Comparison of ENCODE assay signal across 8 mouse cellular contexts in the genomic region with DNA sequence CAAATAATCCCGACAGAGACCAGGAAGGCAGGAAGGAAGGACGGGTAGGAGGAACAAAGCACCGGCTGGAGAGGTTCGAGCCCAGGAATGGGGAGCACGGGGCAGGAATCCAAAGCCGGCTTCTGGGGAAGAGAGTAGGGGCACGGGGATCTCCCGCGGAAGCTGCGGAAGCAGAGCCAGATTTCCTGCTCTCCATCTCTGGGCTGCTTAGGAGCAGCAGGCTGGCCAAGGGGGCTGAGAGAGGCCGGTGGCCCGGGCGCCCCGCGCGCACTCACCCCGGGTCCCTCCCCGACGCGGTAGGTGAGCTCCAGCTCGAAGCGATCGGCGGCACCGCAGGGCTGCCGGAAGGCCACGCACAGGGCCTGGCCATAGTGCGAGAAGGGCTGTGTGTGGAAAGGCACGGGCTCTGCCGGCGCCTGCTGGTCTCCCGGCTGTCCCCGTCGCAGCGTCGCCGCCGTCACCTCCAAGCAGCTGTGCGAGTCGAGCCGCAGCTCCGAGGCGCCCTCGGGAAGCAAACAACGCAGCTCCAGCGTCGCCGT. TPM values are rescaled to one million over a fixed set of nuclear protein-coding genes. Genes with fewer than 3 reads are reported as not detected.
DNase-seq lines count a peak whose midpoint lies in the region; ATAC-seq and TF ChIP-seq lines count a peak whose summit lies in the region.

No protein-coding gene starts in this region.

- TF ChIP-seq CTCF in gastrocnemius, adult 2 months (IDR thresholded peaks at IDR 0.05) = no peak
- TF ChIP-seq CTCF in E14TG2a.4 (conservative IDR thresholded peaks at IDR 0.05; ENCODE audit: low read length) = no peak

- peaks cover 27% of the 10 kb centered on the region for H3K4me1 ChIP-seq in E14TG2a.4 (replicated peaks; ENCODE audit: low read depth, low read length)
- no peaks in the 10 kb centered on the region for H3K4me1 ChIP-seq in embryonic facial prominence, embryonic 11.5 days (ENCODE audit: control insufficient read depth, insufficient read depth, low read length)
- peaks cover 0 to 23% of the 10 kb centered on the region in 2 experiments; a peak in 2 of 4 replicates for H3K4me1 ChIP-seq in heart, embryonic 14.5 days (ENCODE audit: control insufficient read depth in 2 of 2, insufficient read depth in 2 of 2, low read length in 2 of 2)
- no peaks in the 10 kb centered on the region for H3K4me1 ChIP-seq in limb, embryonic 11.5 days (ENCODE audit: control insufficient read depth, insufficient read depth, low read length)
- peaks cover 27% of the 10 kb centered on the region for H3K4me1 ChIP-seq in midbrain, embryonic 13.5 days (replicated peaks)

- under 1% methylated on average over 48 of the region's 48 CpGs for WGBS in embryonic facial prominence, embryonic 11.5 days
- under 1% methylated on average over 45 of the region's 48 CpGs for WGBS in heart, embryonic 14.5 days
- under 1% methylated on average over 48 of the region's 48 CpGs for WGBS in limb, embryonic 11.5 days
- under 1% methylated on average over 48 of the region's 48 CpGs for WGBS in midbrain, embryonic 13.5 days

- intact Hi-C loops in gastrocnemius, adult 2 months (cut with DNase I) = loop anchor here (5.0 kb wide), 2 partner anchors 34 to 84 kb away; no protein-coding TSS in a partner anchor
- intact Hi-C loops in gastrocnemius, postnatal 14 days (cut with DNase I; ENCODE audit: low total_unique reads) = no loop called here

- peak overlapping the region; percentile 87 for H3K4me2 ChIP-seq in embryonic facial prominence, embryonic 11.5 days (ENCODE audit: low read depth, low read length)
- peak overlapping the region; percentile 93 for H3K4me2 ChIP-seq in heart, embryonic 14.5 days (ENCODE audit: low read length)
- H3K4me2 ChIP-seq in limb, embryonic 11.5 days (ENCODE audit: low read depth, severe bottlenecking) = peak overlapping the region; percentile 87
- H3K4me2 ChIP-seq in midbrain, embryonic 13.5 days (replicated peaks) = peak overlapping the region; percentile 82

- H3K9me3 ChIP-seq in E14TG2a.4 (ENCODE audit: low read length) = no peaks in the 10 kb centered on the region
- no peaks in the 10 kb centered on the region for H3K9me3 ChIP-seq in embryonic facial prominence, embryonic 11.5 days (replicated peaks; ENCODE audit: control insufficient read depth, low read length)
- no peaks in the 10 kb centered on the region for H3K9me3 ChIP-seq in heart, embryonic 14.5 days (ENCODE audit: control insufficient read depth, low read length)
- no peaks in the 10 kb centered on the region for H3K9me3 ChIP-seq in limb, embryonic 11.5 days (ENCODE audit: control insufficient read depth, low read length)
- no peaks in the 10 kb centered on the region for H3K9me3 ChIP-seq in midbrain, embryonic 13.5 days

- peak overlapping the region; percentile 91 for H3K27ac ChIP-seq in gastrocnemius, adult 2 months
- H3K27ac ChIP-seq in embryonic facial prominence, embryonic 11.5 days (replicated peaks; ENCODE audit: low read depth, low read length) = peak overlapping the region; percentile 69
- H3K27ac ChIP-seq in heart, embryonic 14.5 days (replicated peaks in 1 of 2; ENCODE audit: control insufficient read depth in 1 of 2, insufficient read depth in 1 of 2, low read depth in 2 of 2, low read length in 2 of 2) = peak overlapping the region; percentile 67 to 90
- peak overlapping the region; percentile 16; the same call in 1 of the 2 replicates for H3K27ac ChIP-seq in limb, embryonic 11.5 days (replicated peaks; ENCODE audit: low read depth, low read length)
- H3K27ac ChIP-seq in midbrain, embryonic 13.5 days = peak overlapping the region; percentile 92

- peak overlapping the region; percentile 93 for H3K9ac ChIP-seq in embryonic facial prominence, embryonic 11.5 days (replicated peaks; ENCODE audit: low read length)
- H3K9ac ChIP-seq in heart, embryonic 14.5 days (ENCODE audit: low read length) = peak overlapping the region; percentile 95
- peak overlapping the region; percentile 94 for H3K9ac ChIP-seq in limb, embryonic 11.5 days (ENCODE audit: low read length)
- peak overlapping the region; percentile 96 for H3K9ac ChIP-seq in midbrain, embryonic 13.5 days (replicated peaks)

- ATAC-seq in embryonic facial prominence, embryonic 11.5 days (replicated peaks; ENCODE audit: insufficient number of reproducible peaks, low FRiP score, low TSS enrichment, low read depth) = peak; percentile 83
- ATAC-seq in heart, embryonic 14.5 days (ENCODE audit: insufficient number of reproducible peaks, insufficient read depth, low FRiP score, low read depth) = peak; percentile 40; the same call in 1 of the 2 replicates
- peak; percentile 71 for ATAC-seq in limb, embryonic 11.5 days (ENCODE audit: insufficient number of reproducible peaks, low FRiP score, low TSS enrichment, low read depth)
- peak; percentile 82 for ATAC-seq in midbrain, embryonic 13.5 days

- H3K36me3 ChIP-seq in E14TG2a.4 (ENCODE audit: insufficient read depth, low read length) = peaks cover 5% of the 10 kb centered on the region
- no peaks in the 10 kb centered on the region for H3K36me3 ChIP-seq in embryonic facial prominence, embryonic 11.5 days (replicated peaks; ENCODE audit: control insufficient read depth, insufficient read depth, low read depth, low read length)
- H3K36me3 ChIP-seq in heart, embryonic 14.5 days (ENCODE audit: control insufficient read depth, insufficient read depth, low read length) = peaks cover 6% of the 10 kb centered on the region
- H3K36me3 ChIP-seq in limb, embryonic 11.5 days (ENCODE audit: control insufficient read depth, insufficient read depth, low read length) = no peaks in the 10 kb centered on the region; the same call in 1 of the 2 replicates
- peaks cover 4% of the 10 kb centered on the region; the same call in 1 of the 2 replicates for H3K36me3 ChIP-seq in midbrain, embryonic 13.5 days

- H3K4me3 ChIP-seq in gastrocnemius, adult 2 months = peak overlapping the region; percentile 84
- peak overlapping the region; percentile 88 for H3K4me3 ChIP-seq in E14TG2a.4 (replicated peaks; ENCODE audit: low read length)
- H3K4me3 ChIP-seq in embryonic facial prominence, embryonic 11.5 days (ENCODE audit: low read depth, low read length) = peak overlapping the region; percentile 76
- peak overlapping the region; percentile 70 to 74 for H3K4me3 ChIP-seq in heart, embryonic 14.5 days (ENCODE audit: control insufficient read depth in 1 of 2, insufficient read depth in 1 of 2, low read depth in 1 of 2, low read length in 2 of 2)
- peak overlapping the region; percentile 85 for H3K4me3 ChIP-seq in limb, embryonic 11.5 days (ENCODE audit: low read depth, low read length)
- H3K4me3 ChIP-seq in midbrain, embryonic 13.5 days (replicated peaks) = peak overlapping the region; percentile 78

- H3K27me3 ChIP-seq in E14TG2a.4 (ENCODE audit: insufficient read depth, low read length) = peaks cover 24% of the 10 kb centered on the region
- no peaks in the 10 kb centered on the region for H3K27me3 ChIP-seq in embryonic facial prominence, embryonic 11.5 days (ENCODE audit: control insufficient read depth, insufficient read depth, low read length)
- no peaks in the 10 kb centered on the region for H3K27me3 ChIP-seq in heart, embryonic 14.5 days (ENCODE audit: control insufficient read depth, insufficient read depth, low read length)
- no peaks in the 10 kb centered on the region for H3K27me3 ChIP-seq in limb, embryonic 11.5 days (ENCODE audit: control insufficient read depth, insufficient read depth, low read length)
- H3K27me3 ChIP-seq in midbrain, embryonic 13.5 days = no peaks in the 10 kb centered on the region

- no peak for DNase-seq in gastrocnemius, adult 2 months
- DNase-seq in gastrocnemius, postnatal 14 days = no peak
- no peak for DNase-seq in embryonic facial prominence, embryonic 11.5 days (ENCODE audit: low spot score)
- DNase-seq in limb, embryonic 11.5 days (ENCODE audit: low spot score) = peak; percentile 66
- no peak for DNase-seq in MN1 (ENCODE audit: low spot score)

RNA-seq across cellular contexts. Expression of gene Rnpep, which starts 0.5 kb away (rescaled TPM):
- total RNA-seq in gastrocnemius, adult 2 months (2021) = 10 to 100 TPM; 11.9 to 15.8 TPM
- 10 to 100 TPM; 10.4 TPM for total RNA-seq in gastrocnemius, postnatal 14 days (2021)
- polyA plus RNA-seq in embryonic facial prominence, embryonic 11.5 days (2014; fragmentation: Nextera tagmentation; extraction: Ambion mirVana) = 94.1 and 96.4 TPM in 2 replicates
- polyA plus RNA-seq in heart, embryonic 14.5 days (2014; fragmentation: Nextera tagmentation; extraction: Ambion mirVana) = 53.4 and 56.2 TPM in 2 replicates
- polyA plus RNA-seq in limb, embryonic 11.5 days (2014; fragmentation: Nextera tagmentation; extraction: Ambion mirVana) = 108 and 112 TPM in 2 replicates
- 87.7 and 102 TPM in 2 replicates for polyA plus RNA-seq in midbrain, embryonic 13.5 days (2015; fragmentation: Nextera tagmentation; extraction: Ambion mirVana)

RNA-seq across cellular contexts. Expression of gene Elf3, which starts 25.0 kb away (rescaled TPM):
- total RNA-seq in gastrocnemius, adult 2 months (2021) = under 1 TPM; 0.22 to 0.28 TPM
- total RNA-seq in gastrocnemius, postnatal 14 days (2021) = under 1 TPM in 1 of 2 experiments, not detected in 1; 0.27 TPM
- polyA plus RNA-seq in embryonic facial prominence, embryonic 11.5 days (2014; fragmentation: Nextera tagmentation; extraction: Ambion mirVana) = 2.9 and 3.7 TPM in 2 replicates
- 0.13 and 0.39 TPM in 2 replicates for polyA plus RNA-seq in heart, embryonic 14.5 days (2014; fragmentation: Nextera tagmentation; extraction: Ambion mirVana)
- polyA plus RNA-seq in limb, embryonic 11.5 days (2014; fragmentation: Nextera tagmentation; extraction: Ambion mirVana) = 7.4 and 7.9 TPM in 2 replicates
- 0.16 and 0.34 TPM in 2 replicates for polyA plus RNA-seq in midbrain, embryonic 13.5 days (2015; fragmentation: Nextera tagmentation; extraction: Ambion mirVana)

RNA-seq across cellular contexts. Expression of gene Timm17a, which starts 30.2 kb away (rescaled TPM):
- total RNA-seq in gastrocnemius, adult 2 months (2021) = 100 to 1,000 TPM; 282 to 343 TPM
- total RNA-seq in gastrocnemius, postnatal 14 days (2021) = 100 to 1,000 TPM; 220 to 243 TPM
- polyA plus RNA-seq in embryonic facial prominence, embryonic 11.5 days (2014; fragmentation: Nextera tagmentation; extraction: Ambion mirVana) = 195 and 210 TPM in 2 replicates
- polyA plus RNA-seq in heart, embryonic 14.5 days (2014; fragmentation: Nextera tagmentation; extraction: Ambion mirVana) = 369 and 374 TPM in 2 replicates
- 188 and 189 TPM in 2 replicates for polyA plus RNA-seq in limb, embryonic 11.5 days (2014; fragmentation: Nextera tagmentation; extraction: Ambion mirVana)
- polyA plus RNA-seq in midbrain, embryonic 13.5 days (2015; fragmentation: Nextera tagmentation; extraction: Ambion mirVana) = 155 and 161 TPM in 2 replicates

RNA-seq across cellular contexts. Expression of gene Lmod1, which starts 41.3 kb away (rescaled TPM):
- total RNA-seq in gastrocnemius, adult 2 months (2021) = 1 to 10 TPM; 4.5 to 5.3 TPM
- 1 to 10 TPM; 2.7 to 3.3 TPM for total RNA-seq in gastrocnemius, postnatal 14 days (2021)
- 0.55 and 0.66 TPM in 2 replicates for polyA plus RNA-seq in embryonic facial prominence, embryonic 11.5 days (2014; fragmentation: Nextera tagmentation; extraction: Ambion mirVana)
- polyA plus RNA-seq in heart, embryonic 14.5 days (2014; fragmentation: Nextera tagmentation; extraction: Ambion mirVana) = 0.51 and 1.2 TPM in 2 replicates
- 0.27 and 0.39 TPM in 2 replicates for polyA plus RNA-seq in limb, embryonic 11.5 days (2014; fragmentation: Nextera tagmentation; extraction: Ambion mirVana)
- polyA plus RNA-seq in midbrain, embryonic 13.5 days (2015; fragmentation: Nextera tagmentation; extraction: Ambion mirVana) = 0.36 and 0.57 TPM in 2 replicates

Comparison
In these comparisons a context has a peak if more than half of its experiments do, and no peak if none do; other contexts are left out.
1. H3K27ac ChIP-seq: peak in every context shown above with its lines; median percentile 92 in midbrain, embryonic 13.5 days; 91 in gastrocnemius, adult 2 months; 78 in heart, embryonic 14.5 days; 69 in embryonic facial prominence, embryonic 11.5 days; 16 in limb, embryonic 11.5 days.